Mouse (Mus musculus) cerebellum, adult (tissue): ENCODE results near the gene Mvb12a.
A peak's percentile ranks its signal among the peaks of the same experiment; 100 is the strongest.
"Not testable (repeated sequence)": the region's sequence is repeated elsewhere in the genome, so short reads cannot be mapped to it uniquely, and the experiment has no call there.

Experiments used
- ATAC-seq: cut with Nextera tagmentation; 2 replicates; pipeline ENCODE4 v1.9.2; 2017; ENCODE audit warnings: mild to moderate bottlenecking, moderate library complexity, mixed read lengths; ENCODE audit not compliant: insufficient number of reproducible peaks, low FRiP score, low TSS enrichment

The Mvb12a gene

GRCm38 (mm10) chr8:71542632-71543343 lies at the start of gene Mvb12a:
Gene Mvb12a (plus strand): TSS chr8:71542922.
- ATAC-seq: peak; percentile 94

- ATAC-seq: 0 out of 2 replicates have a peak, but pooled peaks have one; percentile 54
Observed at GRCm38 (mm10) chr8:71495039-71495438, 47.7 kb upstream of the Mvb12a start.

DNA sequence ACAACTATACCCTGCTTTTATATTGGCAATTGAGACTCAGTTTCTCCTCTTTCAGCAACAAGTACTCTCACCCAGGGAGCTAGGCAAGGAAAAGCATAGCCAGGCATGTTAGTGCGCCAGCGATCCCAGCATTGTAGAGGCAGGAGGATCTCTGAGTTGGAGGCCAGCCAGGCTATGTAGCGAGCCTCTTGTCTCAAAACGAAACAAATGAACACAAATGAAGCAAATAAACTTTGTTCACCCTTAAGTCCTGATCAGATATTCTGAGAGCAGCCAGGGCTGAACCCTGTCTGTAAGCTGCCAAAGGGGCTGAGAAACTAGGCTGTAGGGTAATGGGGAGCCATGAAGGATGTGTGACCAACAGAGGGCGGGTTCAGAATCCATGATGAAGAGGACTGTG lies 46.9 kb upstream of the Mvb12a start:
- no peak for ATAC-seq

DNA sequence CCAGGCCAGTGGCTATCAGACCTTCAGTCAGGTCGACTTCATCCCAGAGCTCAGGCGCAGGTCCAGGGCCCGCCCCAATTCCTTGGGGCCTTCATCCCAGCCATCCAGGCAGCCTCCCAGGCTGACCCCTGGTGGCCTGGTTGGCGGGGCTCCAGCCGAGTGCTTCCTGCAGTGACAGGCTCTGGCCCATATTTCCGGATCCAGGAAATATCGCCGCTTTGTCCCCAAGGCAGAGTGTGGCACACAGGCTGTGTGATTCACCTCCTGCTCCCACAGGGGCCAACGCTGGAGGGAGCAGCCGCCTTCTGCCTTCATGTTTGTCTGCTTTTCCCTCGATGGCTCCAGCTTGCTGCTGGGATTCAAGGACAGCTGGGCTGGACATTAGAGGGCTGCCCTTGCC lies 46.2 kb upstream of the Mvb12a start:
- peak; percentile 29; the same call in 1 of the 2 replicates for ATAC-seq

- ATAC-seq: no peak
Observed at GRCm38 (mm10) chr8:71497077-71497645, 45.6 kb upstream of the Mvb12a start.

GRCm38 (mm10) chr8:71497881-71498501 lies 44.7 kb upstream of the Mvb12a start:
- ATAC-seq: no peak

- ATAC-seq: no peak
Observed at GRCm38 (mm10) chr8:71498816-71499690, 43.7 kb upstream of the Mvb12a start.

DNA sequence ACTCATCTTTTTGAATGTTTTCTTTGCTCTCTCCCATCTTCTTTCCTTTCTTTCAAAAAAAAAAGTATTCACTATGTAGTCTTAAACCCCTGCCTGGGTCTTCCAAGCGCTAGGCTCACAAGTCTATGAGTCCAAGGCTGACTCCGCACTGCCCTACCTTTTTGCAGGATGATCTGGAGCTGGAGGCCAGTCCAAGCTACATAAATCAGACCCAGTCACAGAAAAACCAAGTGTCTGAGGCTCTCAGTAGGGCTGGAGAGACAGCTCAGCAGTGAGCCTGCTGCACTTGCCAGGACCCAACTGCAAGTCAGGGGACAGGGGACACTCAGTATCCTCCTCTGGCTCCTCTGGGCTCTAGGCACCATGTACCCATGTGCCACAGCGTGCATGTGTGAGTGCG lies 38.4 kb upstream of the Mvb12a start:
- ATAC-seq: no peak

DNA sequence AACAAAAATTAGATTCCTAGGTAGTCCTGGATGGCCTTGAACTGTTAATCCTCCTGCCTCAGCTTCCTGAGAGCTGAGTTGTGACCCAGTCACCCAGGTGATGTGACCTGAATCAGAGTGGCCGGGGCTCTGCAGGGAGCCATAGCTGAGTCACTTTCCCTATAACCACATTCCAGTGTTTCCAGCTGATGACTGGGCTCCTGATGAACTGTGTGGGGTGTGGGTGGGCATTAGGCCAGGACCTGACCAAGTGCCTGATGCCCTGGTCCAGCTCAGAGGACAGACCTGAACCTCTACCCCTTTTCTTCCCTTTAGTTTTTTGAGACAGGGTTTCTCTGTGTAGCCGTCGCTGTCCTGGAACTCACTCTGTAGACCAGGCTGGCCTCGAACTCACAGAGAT lies 37.4 kb upstream of the Mvb12a start:
- ATAC-seq: no peak

DNA sequence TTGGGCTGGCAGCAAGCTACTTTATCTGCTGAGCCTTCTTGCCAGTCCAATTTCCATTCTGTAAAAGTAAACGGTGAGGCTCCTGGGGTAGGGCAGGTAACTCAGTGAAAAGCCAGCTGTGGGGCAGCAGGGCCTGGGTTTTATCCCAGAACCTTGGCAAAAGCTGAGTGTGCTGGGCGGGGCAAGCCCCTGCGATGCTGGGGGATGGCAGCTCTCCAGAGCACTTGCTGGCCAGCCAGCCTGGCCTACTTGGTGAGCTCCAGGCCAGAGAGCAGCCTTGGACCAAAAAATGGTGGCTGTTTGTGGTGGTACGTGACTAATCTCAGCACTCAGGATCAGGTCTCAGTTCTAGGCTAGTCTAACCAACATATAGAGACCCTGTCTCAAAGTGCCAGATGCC lies 36.7 kb upstream of the Mvb12a start:
- ATAC-seq: no peak

- ATAC-seq: peak; percentile 73
Observed at GRCm38 (mm10) chr8:71507589-71508104, 35.1 kb upstream of the Mvb12a start.

- no peak for ATAC-seq
Observed at GRCm38 (mm10) chr8:71509316-71509715, 33.4 kb upstream of the Mvb12a start.

GRCm38 (mm10) chr8:71511644-71512043 lies 31.1 kb upstream of the Mvb12a start, which contains the start of gene Plvap:
Gene Plvap (minus strand): TSS chr8:71511752.
- ATAC-seq: no peak

DNA sequence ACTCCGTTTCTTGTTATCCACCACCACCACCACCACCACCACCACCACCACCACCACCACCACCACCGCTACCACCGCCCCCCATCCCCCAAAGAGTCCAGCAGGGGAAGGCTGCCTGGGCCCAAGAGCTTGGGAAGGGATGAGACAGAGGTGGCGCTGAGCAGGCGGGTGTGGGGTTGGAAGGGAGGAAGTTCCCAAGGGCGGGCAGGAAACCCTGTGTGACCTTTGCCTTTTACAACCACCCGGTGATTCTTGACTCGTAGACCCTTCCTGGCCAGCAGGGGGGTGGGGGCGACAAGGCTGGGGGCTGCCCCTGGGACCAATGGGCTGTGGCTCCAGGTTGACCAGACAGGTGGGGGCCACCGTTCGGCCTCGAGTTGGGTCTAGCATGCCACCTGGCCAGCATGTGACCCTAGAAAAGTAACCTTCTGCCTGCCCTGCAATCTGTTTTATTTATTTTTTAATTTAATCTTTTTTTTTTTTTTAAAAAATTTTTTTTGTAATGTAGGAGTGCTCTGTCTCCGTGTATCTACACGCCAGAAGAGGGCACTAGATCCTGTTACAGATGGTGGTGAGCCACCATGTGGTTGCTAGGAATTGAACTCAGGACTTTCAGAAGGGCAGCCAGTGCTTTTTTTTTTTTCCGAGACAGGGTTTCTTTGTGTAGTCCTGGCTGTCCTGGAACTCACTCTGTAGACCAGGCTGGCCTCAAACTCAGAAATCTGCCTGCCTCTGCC lies 29.5 kb upstream of the Mvb12a start:
- no peak for ATAC-seq

- ATAC-seq: no peak
Observed at GRCm38 (mm10) chr8:71515043-71515442, 27.7 kb upstream of the Mvb12a start.

DNA sequence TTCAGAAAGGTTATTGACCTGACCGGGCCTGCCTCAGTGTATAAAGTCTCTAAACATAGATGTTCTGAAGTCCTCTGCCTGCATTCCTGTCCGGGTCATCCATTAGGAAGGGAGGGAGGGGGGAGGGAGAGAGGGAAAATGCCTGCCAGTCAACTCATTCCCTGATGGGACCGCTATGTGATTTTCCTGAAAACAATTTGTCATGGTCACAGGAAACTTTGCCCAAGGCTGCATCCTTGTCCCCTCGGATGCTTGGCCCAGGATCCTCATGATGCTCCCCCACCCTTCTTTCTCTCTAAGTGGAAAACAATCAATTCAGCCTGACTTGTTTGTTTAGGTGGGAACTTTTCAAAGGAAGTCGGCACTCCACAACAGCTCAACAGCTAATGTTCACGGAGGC lies 25.9 kb upstream of the Mvb12a start:
- ATAC-seq: no peak

DNA sequence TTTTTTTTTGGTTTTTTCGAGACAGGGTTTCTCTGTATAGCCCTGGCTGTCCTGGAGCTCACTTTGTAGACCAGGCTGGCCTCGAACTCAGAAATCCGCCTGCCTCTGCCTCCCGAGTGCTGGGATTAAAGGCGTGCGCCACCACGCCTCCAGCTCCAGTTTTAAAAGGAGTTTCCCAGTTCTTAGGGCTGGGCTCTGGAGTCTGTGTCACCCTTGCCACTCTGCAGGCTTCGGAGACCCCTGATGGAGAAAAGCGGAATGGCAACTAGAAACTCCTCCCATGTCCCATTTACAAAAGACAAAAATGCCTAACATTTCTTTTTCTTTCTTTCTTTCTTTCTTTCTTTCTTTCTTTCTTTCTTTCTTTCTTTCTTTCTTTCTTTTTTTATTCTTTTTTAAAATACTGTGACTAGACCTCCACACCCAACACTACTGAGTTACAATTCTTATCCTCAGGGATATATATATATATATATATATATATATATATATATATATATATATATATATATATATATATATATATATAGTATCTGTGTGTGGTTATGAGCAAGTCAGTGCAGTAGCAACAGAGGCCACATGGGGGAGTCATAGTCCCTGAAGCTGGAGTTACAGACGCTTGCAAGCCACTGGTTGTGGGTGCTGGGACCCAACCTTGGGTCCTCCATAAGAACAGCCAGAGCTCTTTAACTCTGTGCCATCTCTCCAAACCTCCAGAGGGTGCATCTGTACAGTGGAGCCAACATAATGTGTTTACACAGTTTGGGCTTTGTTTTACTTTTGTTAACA lies 23.5 kb upstream of the Mvb12a start:
- not testable (repeated sequence) for ATAC-seq

DNA sequence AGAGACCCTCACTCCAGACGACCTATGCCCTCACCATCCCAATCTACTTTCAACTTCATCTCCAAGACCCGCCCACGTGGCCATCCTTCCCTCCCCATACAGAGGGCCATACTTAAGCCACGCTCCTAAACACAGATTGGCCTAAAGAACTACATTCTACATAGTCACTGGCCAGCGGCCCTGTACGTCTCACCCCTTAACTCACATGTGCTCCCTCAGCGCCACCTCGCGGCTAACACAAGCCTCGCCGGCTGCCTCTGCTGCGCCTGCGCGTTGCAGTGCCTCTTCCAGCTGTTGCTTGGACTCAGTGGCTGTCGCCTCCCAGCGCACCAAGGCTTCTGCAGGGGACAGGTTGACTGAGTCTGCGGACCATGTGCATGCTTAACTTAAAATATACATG lies 21.1 kb upstream of the Mvb12a start:
- ATAC-seq: peak; percentile 85
